Mouse (Mus musculus): ENCODE results near the gene Tnpo1. TPM values are rescaled to one million over a fixed set of nuclear protein-coding genes. Genes with fewer than 3 reads are reported as not detected.
A peak's percentile ranks its signal among the peaks of the same experiment; 100 is the strongest.
"Not testable (repeated sequence)": the region's sequence is repeated elsewhere in the genome, so short reads cannot be mapped to it uniquely, and the experiment has no call there.

Gene Tnpo1
- total RNA-seq, 2 experiments from 2014 or later: 71.9 to 73.1 TPM

DNA sequence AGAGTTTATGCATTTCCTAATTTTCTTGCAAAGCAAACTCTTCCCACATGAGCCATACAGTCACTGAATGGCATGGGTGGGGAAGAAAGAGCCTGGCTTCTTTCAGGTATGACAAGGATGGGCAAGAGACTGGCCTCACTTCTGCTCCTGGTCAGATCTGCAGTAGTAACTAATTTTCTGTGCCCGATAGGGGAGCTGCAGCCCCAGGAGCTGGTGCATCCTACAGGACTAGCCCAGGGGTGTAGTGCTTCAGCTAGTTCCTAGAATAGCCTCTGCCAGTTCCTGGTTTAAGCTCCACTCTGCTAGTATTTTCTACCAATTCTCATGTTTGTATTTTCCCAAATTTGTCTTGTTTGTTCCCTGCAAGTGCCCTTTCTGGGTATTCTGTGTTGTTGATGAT lies 92.0 kb downstream of the Tnpo1 start:
- no peak for DNase-seq

DNA sequence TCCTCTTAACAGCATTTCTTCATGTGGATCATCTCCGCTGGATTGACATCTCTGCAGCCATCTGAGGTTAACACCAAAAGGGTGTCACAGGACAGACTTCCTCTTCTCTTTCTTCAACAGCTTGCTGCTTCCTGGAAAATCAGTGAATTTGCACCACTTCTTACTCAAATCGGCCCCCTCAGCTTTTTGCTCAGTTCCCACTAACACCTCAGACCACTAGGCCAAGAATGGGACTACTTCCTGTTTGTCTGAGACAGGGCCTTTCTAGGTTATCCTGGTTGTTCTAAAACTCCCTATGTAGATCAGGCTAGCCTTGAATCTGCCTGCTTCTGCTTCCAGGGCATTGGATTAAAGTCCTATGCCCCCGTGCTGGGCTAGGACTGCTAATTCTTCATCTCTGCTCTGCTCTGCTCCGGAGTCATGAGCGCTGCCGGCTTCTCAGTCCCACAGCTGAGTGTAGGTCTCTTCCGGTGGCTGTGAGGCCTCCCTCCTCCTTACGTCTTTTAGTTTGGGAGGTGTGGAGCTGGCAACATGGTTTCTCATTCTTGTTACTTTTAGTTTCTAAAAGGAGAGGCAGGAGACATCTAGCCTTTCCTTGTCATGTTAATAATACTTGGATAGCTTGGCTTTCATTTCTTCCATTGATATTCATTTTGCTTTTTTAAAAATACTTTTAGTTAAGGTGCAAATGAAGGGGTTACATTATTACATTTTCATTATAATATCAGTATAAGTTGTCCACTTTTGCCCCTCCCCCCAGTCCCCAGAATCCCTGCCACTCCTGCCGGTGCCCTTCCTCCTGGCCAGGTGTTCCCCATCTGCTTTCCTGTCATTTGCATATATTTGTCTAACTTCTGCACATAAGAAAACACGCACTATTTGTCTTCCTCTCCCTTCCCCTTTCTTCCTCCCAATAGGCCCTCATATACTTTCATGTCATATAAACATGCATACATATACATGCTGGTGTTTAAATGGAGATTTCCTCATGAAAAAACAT lies 93.4 kb downstream of the Tnpo1 start:
- intact Hi-C loops (cut with DNase I): no loop called here
- no peak for DNase-seq

More for the DNA sequence above, 92.0 kb downstream of the Tnpo1 start:
- intact Hi-C loops (cut with DNase I): no loop called here

DNA sequence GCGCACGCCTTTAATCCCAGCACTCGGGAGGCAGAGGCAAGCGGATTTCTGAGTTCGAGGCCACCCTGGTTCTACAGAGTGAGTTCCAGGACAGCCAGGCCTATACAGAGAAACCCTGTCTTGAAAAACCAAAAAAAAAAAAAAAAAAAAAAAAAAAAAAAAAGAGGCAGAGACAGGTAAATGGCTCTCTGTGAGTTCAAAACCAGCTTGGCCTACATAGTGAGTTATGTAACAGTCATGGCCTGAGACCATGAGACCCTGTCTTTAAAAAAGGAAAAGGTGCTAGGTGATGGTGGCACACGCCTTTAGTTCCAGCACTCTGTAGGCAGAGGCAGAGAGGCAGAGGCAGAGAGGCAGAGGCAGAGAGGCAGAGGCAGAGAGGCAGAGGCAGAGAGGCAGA lies 97.2 kb downstream of the Tnpo1 start:
- intact Hi-C loops (cut with DNase I); DNase-seq: not testable (repeated sequence)

DNA sequence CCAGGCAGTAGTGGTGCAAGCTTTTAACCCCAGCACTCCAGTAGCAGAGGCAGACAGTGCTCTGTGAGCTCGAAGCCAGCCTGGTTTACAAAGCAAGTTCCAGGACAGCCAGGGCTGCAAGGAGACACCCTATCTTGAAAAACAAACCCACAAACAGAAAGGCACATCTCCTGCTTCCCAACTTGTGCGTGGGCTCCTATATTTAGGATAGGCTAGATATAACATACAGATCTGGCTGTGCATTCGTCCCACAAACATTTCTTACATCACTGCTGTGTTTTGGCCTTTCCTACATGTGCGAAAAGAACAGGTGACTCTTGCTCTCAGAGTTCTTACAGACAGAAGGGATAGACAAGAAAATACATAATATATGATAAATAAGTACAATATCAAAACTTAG lies 100.6 kb downstream of the Tnpo1 start:
- intact Hi-C loops (cut with DNase I): no loop called here
- no peak for DNase-seq

DNA sequence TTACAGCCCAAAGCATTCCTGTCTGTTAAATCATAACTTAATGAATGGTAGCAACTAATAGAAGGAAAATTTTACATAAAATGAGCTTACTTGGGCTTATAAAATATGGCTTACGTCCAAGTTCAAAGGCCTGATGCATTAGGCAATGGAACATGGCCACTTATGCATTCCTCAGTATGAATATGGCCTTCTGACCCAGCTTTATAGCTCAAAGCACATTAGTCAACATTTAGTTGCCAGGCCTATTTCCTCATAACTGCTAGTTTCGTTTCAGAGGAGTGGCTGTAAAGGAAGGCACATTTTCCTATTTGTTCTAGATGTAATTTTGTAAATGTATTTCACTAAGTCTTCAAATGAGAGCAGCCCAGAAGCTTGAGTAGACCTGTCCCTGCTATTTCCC lies 107.1 kb downstream of the Tnpo1 start:
- intact Hi-C loops (cut with DNase I): loop anchor here (10.0 kb wide), 1 partner anchor 1036 kb away; no protein-coding TSS in a partner anchor
- no peak for DNase-seq

DNA sequence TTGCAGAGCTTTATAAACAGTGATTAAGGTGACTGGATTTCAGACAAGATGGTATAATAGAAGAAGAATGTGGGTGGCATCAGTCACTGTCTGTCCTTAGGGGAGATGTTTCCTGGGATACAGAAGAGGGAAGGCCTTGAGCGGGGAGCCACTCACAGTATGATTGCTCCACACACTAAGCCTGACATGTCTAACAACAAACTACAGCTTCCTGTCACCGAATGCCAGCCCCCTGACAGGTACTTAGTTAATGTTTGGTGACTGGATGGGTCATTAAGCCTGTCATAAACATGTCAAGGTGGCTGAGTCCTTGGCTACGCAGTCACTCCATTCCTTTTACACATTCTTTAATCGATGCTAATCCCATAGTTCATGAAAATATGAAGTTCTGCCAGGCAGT lies 108.0 kb downstream of the Tnpo1 start:
- intact Hi-C loops (cut with DNase I): loop anchor here (10.0 kb wide), 1 partner anchor 1037 kb away; no protein-coding TSS in a partner anchor
- DNase-seq: no peak

DNA sequence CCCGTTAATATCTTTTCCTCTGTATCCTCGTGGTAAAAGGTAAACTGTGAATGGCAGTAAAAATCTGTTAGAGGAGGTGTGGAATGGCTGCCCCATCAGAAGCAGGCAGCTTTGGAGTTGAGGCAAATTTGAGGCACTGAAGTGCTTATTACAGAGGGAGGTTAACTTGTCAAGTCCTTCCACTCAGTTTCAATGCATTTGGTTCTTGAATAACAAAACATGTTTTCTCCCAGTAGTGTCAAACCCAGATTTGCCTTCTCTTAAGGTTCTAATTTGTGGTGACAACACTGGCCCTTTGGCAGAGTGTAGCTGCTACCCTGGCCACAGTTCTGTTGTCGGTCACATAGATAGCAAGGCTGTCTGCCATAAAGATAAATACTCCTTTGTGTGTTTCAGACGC lies 108.4 kb downstream of the Tnpo1 start:
- intact Hi-C loops (cut with DNase I): loop anchor here (10.0 kb wide), 1 partner anchor 1037 kb away; no protein-coding TSS in a partner anchor
- DNase-seq: no peak

DNA sequence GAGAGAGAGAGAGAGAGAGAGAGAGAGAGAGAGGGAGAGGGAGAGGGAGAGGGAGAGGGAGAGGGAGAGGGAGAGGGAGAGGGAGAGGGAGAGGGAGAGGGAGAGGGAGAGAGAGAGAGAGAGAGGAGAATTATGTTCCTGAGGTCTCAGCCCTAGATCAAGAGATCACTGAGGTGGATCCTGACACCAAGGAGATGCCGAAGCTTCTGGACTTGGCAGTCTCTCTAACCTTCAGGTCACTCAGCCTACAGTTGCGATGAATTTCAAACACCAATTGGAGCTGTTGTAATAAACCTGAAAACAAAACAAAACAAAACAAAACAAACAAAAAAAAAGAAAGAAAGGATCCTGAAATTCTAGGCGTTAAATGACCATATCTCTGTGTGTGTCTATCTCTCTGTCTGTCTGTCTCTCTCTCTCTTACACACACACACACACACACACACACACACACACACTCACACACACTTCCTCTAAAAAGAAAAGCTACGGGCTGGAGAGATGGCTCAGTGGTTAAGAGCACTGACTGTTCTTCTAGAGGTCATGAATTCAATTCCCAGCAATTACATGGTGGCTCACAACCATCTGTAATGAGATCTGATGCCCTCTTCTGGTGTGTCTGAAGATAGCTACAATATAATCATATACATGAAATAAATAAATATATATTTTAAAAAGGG lies 109.1 kb downstream of the Tnpo1 start:
- intact Hi-C loops (cut with DNase I): loop anchor here (10.0 kb wide), 1 partner anchor 1038 kb away; no protein-coding TSS in a partner anchor
- DNase-seq: not testable (repeated sequence)

DNA sequence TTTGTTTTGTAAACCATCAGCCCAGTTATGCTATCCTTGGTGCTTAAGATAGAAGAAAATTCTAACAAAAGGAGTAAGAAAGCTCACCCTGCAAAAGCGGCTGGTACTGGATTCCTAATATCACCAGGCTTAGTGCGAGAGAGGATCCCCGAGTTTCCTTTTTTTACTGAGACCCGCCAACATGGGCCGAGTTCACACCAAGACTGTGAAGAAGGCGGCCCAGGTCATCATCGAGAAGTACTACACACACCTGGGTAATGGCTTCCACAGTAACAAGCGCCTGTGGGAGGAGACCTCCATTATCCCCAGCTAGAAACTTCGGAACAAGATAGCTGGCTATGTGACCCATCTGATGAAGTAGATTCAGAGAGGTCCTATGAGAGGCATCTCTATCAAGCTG lies 109.6 kb downstream of the Tnpo1 start:
- intact Hi-C loops (cut with DNase I): loop anchor here (10.0 kb wide), 1 partner anchor 1038 kb away; no protein-coding TSS in a partner anchor
- no peak for DNase-seq

DNA sequence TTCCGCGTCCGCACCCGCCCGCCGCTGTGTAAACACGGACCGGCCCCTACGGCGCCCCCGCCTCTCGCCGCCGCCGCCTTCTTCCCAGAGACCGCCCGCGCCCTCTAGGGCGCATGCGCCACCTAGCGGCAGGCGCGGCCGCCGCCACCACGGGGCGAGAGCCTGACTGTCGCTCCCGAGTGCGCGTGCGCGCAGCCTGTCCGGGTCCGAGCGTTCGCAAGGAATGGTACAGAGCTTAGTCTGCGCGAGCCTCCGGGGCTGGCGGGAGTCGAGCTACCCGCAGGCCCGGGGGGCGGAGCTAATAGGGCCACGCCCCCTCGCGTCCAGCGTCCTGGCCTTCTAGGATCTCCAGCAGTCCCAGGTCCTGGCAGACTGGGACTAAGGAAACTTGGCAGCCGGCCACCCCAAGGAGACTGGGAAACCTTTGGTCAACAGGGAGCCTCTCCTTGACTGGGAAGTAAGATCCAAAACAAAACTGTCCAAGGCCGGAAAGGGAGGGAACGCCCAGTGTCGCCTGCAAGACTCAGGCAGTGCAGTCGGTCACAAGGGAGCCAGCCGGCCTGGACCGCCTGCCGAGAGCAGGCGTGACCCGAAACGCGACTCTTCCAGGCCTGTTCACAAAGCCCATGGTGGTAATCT lies 110.9 kb downstream of the Tnpo1 start, which contains the start of gene Fcho2:
Gene Fcho2 (minus strand): TSS at position 303 of the 639 bp plus-strand sequence.
- intact Hi-C loops (cut with DNase I): loop anchor here (10.0 kb wide), 1 partner anchor 1040 kb away; no protein-coding TSS in a partner anchor
- peak; percentile 99 for DNase-seq

DNA sequence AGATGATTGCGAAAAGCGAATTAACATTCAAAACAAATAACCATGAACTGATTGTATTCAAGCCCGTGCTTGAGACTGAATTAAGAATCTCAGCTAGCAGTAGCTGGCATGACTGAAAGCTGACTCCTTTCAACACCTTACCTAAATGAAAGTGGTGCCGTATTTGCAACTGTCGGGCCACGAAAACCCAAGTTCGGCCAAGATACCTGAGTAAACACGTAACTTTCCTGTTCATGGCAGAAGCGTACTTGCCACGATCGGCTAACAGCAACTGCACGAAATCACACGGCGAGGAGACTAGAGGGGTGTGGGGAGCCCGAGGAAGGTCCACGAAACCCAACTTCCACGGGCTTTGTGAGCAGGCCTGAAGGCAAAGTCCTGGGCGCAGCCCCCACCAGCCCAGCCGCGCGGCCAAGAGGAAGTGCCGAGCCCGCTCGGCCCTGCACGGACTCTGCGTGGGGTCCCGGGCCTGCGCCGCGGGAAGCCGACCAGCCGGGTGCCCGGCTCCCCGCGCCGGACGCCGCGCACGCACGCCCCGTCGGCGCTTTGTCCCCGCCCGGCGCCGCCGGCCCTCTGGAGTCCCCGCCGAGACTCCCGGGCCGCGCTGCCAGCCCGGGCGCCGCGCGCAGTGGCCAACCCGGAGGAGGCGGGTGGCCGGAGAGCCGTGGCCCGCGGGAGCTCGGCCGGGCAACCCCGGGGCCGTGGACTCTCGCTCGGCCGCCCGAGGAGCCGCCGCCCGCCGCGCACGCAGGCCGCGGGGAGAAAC lies 111.7 kb downstream of the Tnpo1 start:
- DNase-seq: peak; percentile 65 to 77
- intact Hi-C loops (cut with DNase I): loop anchor here (5.0 to 10.0 kb wide), 2 partner anchors 113 to 1040 kb away; partner anchors contain the start of gene Tnpo1

DNA sequence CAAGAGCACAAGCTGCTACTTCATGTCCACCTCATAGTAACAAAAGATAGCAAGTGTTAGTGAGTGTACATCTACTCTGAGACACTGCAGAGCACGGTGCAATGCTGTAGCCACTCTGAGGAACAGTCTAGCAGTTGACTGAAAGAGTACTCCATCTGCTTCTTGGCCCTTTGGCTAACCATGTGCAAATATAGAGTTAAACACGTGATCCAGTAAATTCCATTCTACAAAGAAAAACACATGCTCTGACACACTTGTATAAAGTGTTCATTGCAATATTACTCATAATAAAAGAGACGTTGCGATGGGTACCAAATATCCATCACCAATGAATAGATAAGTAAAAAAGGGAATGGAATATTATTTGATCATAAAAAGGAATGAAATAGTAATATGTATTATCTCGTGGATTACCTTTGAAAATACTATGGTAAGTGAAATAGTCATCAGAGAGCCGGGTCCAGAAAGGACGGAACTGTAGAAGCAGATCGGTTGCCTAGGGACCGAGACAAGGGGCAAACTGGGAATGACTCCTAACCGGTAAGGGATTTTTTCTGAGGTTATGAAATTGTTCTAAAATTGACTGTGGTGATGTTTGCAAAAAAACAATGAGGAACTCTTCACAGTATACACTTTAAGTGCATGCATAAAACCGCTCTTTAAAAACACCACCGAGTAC lies 112.4 kb downstream of the Tnpo1 start:
- DNase-seq: no peak
- intact Hi-C loops (cut with DNase I): loop anchor here (5.0 to 10.0 kb wide), 2 partner anchors 114 to 1041 kb away; partner anchors contain the start of gene Tnpo1

DNA sequence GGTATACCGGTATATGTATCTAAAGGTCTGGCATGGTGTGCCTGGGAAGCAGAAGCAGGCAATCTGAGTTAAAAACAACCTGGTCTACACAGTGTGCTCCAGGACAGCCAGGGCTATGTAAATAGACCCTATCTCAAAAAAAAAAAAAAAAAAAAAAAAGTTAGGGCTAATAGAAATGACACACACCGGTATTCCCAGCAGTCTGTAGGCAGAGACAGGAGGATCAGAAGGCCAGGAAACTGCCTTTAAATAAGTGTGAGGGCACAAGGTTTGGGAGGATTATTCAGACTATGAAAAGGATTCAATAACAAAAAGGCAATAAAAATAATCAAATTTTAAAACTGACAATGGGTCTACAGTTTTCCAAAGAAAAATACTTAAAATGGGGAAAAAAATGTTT lies 113.0 kb downstream of the Tnpo1 start:
- intact Hi-C loops (cut with DNase I): loop anchor here (5.0 to 10.0 kb wide), 2 partner anchors 114 to 1042 kb away; partner anchors contain the start of gene Tnpo1
- no peak for DNase-seq

DNA sequence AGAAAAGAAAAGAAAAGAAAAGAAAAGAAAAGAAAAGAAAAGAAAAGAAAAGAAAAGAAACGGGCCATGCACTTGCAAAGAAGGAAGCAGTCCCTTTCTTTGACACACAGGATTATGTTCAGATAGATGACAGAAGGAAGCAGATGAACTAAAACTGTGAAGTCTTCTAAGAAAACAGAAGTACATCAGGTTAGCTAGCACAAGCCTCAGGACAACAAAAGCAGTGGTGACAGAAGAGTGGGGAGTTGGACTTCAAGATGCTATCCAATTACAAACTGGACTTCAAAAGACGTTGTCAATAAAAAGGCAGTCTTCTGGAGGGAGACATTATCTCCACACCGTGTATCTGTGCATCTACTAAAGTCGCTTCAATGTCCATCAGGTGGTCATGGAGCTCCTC lies 113.9 kb downstream of the Tnpo1 start:
- intact Hi-C loops (cut with DNase I): loop anchor here (5.0 to 10.0 kb wide), 2 partner anchors 115 to 1043 kb away; partner anchors contain the start of gene Tnpo1
- DNase-seq: no peak

DNA sequence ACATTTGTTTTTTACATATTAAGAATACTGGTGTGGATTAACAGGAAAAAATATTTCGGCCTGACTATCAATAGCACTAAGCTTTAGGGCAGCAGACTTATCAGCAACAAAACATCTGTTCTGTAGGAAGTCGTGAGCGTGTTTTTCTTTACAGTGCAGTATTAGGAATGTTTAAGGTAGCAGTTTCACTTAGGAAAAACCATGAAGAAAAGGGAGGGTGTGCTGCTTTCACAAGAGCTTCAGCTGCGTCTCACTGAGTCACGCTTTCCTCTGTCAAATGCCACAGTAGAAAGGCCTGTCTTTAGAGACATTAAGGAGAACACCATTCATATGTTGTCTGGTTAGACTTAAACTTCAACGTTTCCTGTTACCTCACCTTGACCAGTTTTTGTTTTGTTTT lies 116.0 kb downstream of the Tnpo1 start:
- intact Hi-C loops (cut with DNase I): loop anchor here (5.0 to 10.0 kb wide), 2 partner anchors 117 to 1045 kb away; partner anchors contain the start of gene Tnpo1
- DNase-seq: no peak

DNA sequence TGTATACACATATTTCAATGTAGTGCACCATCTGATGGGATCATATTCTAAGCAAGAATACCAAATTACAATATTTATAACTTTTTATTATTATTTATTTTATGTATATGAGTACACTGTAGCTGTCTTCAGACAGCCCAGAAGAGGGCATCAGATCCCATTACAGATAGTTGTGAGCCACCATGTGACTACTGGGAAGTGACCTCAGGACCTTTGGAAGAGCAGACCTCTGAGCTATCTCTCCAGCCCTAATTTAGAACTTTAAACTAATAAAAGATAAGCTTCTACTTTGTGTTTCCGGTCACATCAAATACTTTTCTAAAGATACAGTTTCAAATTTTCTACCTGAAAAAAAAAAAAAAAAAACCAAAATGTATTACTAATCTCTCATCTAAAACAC lies 117.1 kb downstream of the Tnpo1 start:
- DNase-seq: no peak

DNA sequence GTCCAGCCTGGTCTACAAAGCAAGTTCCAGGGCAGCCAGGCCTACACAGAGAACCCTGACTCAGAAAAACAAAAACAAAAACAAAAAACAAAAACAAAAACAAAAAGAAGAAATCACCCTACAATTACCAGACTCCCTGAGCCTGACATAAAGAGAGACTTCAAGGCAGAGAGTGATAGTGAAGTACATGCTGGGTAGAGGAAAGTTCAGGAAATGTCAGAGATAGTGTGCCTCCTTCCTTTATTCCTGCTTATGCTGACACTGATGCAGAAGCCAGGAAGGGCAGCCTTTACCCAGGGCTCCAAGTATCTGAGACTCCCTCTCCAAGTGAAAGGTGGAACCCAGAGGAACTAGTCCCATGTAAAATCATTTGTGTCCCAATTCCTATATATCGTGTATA lies 121.7 kb downstream of the Tnpo1 start:
- intact Hi-C loops (cut with DNase I): no loop called here
- no peak for DNase-seq

More for the DNA sequence above, 117.1 kb downstream of the Tnpo1 start:
- intact Hi-C loops (cut with DNase I): no loop called here

DNA sequence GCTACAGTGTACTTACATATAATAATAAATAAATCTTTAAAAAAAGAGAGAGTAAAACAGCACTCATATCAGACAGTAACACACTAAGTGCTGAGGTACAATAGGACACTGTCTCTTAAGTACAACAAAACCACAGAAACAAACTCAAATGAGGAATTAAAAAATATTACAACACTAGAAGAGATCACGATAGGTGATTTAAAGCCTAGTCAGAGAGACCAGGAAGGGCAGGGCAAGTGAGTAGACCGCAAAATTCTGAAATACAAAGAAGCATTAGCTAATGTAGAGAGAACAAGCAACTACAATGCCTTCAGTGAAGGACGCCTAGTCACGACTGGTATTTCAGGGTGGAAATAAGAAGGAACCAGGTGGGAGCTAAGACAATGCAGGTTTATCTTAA lies 122.5 kb downstream of the Tnpo1 start:
- intact Hi-C loops (cut with DNase I): no loop called here
- no peak for DNase-seq

DNA sequence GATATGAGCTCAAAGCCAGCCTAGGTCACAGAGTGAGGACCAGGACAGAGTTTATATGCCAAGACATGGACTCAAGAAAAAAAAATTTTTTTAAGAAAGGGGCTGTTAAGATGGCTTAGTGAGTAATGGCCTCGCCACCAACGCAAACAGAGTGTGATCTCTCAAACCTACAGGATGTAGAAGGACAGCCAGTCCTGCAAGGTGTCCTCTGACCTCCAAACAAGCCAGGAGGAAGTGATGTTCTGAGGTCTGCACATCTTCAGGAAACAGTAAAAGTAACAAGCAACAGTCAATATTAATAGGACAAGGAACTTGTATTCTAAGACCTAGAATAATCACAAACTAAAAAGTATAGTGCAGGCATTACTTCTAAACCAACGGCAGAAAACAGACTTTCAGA lies 123.2 kb downstream of the Tnpo1 start:
- DNase-seq: no peak
- intact Hi-C loops (cut with DNase I): no loop called here

All from heart, postnatal 36 days (tissue).